Mouse (Mus musculus): ENCODE data around the gene Gemin7. TPM values are rescaled to one million over a fixed set of nuclear protein-coding genes. Genes with fewer than 3 reads are reported as not detected.

Gene Gemin7
- polyA plus RNA-seq, 1 experiment from 2014 or later = 144 TPM

Other genes with a start within 250 kb of the Gemin7 start
- 60.0 and 68.7 TPM in 2 replicates for gene Ercc1, start 232.8 kb downstream of the Gemin7 start, polyA plus RNA-seq (2014; fragmentation: Nextera tagmentation; extraction: Ambion mirVana)
- gene Cd3eap, start 218.1 kb downstream of the Gemin7 start, polyA plus RNA-seq (2014; fragmentation: Nextera tagmentation; extraction: Ambion mirVana) = 12.7 and 15.7 TPM in 2 replicates
- gene Ppp1r13l, start 217.8 kb downstream of the Gemin7 start, polyA plus RNA-seq (2014; fragmentation: Nextera tagmentation; extraction: Ambion mirVana) = 15.2 and 15.4 TPM in 2 replicates
- 4.8 and 6.6 TPM in 2 replicates for gene Ercc2, start 195.6 kb downstream of the Gemin7 start, polyA plus RNA-seq (2014; fragmentation: Nextera tagmentation; extraction: Ambion mirVana)
- 1.8 and 1.9 TPM in 2 replicates for gene Klc3, start 173.5 kb downstream of the Gemin7 start, polyA plus RNA-seq (2014; fragmentation: Nextera tagmentation; extraction: Ambion mirVana)
- 910 and 1,062 TPM in 2 replicates for gene Ckm, start 172.8 kb downstream of the Gemin7 start, polyA plus RNA-seq (2014; fragmentation: Nextera tagmentation; extraction: Ambion mirVana)
- 9.3 and 10.5 TPM in 2 replicates for gene Mark4, start 118.8 kb downstream of the Gemin7 start, polyA plus RNA-seq (2014; fragmentation: Nextera tagmentation; extraction: Ambion mirVana)
- gene Exoc3l2, start 114.3 kb downstream of the Gemin7 start, polyA plus RNA-seq (2014; fragmentation: Nextera tagmentation; extraction: Ambion mirVana) = 1.3 and 1.8 TPM in 2 replicates
- gene Bloc1s3, start 69.2 kb downstream of the Gemin7 start, polyA plus RNA-seq (2014; fragmentation: Nextera tagmentation; extraction: Ambion mirVana) = 1.4 and 1.7 TPM in 2 replicates
- gene Trappc6a, start 69.2 kb downstream of the Gemin7 start, polyA plus RNA-seq (2014; fragmentation: Nextera tagmentation; extraction: Ambion mirVana) = 87.3 and 92.9 TPM in 2 replicates
- not detected in 2 replicates for gene Nkpd1, start 59.8 kb downstream of the Gemin7 start, polyA plus RNA-seq (2014; fragmentation: Nextera tagmentation; extraction: Ambion mirVana)
- gene Ppp1r37, start 14.5 kb downstream of the Gemin7 start, polyA plus RNA-seq (2014; fragmentation: Nextera tagmentation; extraction: Ambion mirVana) = 2.9 and 5.3 TPM in 2 replicates
- 0.13 and 0.38 TPM in 2 replicates for gene Zfp296, start 308 bp downstream of the Gemin7 start, polyA plus RNA-seq (2014; fragmentation: Nextera tagmentation; extraction: Ambion mirVana)
- 26.6 and 29.2 TPM in 2 replicates for gene Clasrp, start 26.9 kb upstream of the Gemin7 start, polyA plus RNA-seq (2014; fragmentation: Nextera tagmentation; extraction: Ambion mirVana)
- gene Relb, start 51.8 kb upstream of the Gemin7 start, polyA plus RNA-seq (2014; fragmentation: Nextera tagmentation; extraction: Ambion mirVana) = 4.8 and 6.1 TPM in 2 replicates
- gene Clptm1, start 87.4 kb upstream of the Gemin7 start, polyA plus RNA-seq (2014; fragmentation: Nextera tagmentation; extraction: Ambion mirVana) = 87.6 and 98.6 TPM in 2 replicates
- gene Apoc2, start 100.3 kb upstream of the Gemin7 start, polyA plus RNA-seq (2014; fragmentation: Nextera tagmentation; extraction: Ambion mirVana) = 0.57 and 2.2 TPM in 2 replicates
- not detected in 2 replicates for gene Gm44805, start 103.8 kb upstream of the Gemin7 start, polyA plus RNA-seq (2014; fragmentation: Nextera tagmentation; extraction: Ambion mirVana)
- 0.31 TPM in 1 of 2 replicates, not detected in the other for gene Apoc4, start 103.9 kb upstream of the Gemin7 start, polyA plus RNA-seq (2014; fragmentation: Nextera tagmentation; extraction: Ambion mirVana)
- gene Apoc1, start 115.1 kb upstream of the Gemin7 start, polyA plus RNA-seq (2014; fragmentation: Nextera tagmentation; extraction: Ambion mirVana) = 14.3 and 14.6 TPM in 2 replicates
- 644 and 695 TPM in 2 replicates for gene Apoe, start 121.6 kb upstream of the Gemin7 start, polyA plus RNA-seq (2014; fragmentation: Nextera tagmentation; extraction: Ambion mirVana)
- gene Tomm40, start 137.8 kb upstream of the Gemin7 start, polyA plus RNA-seq (2014; fragmentation: Nextera tagmentation; extraction: Ambion mirVana) = 130 and 135 TPM in 2 replicates
- 63.4 and 68.4 TPM in 2 replicates for gene Nectin2, start 172.9 kb upstream of the Gemin7 start, polyA plus RNA-seq (2014; fragmentation: Nextera tagmentation; extraction: Ambion mirVana)
- 293 and 321 TPM in 2 replicates for gene Bcam, start 193.4 kb upstream of the Gemin7 start, polyA plus RNA-seq (2014; fragmentation: Nextera tagmentation; extraction: Ambion mirVana)
- 0.53 TPM in 1 of 2 replicates, not detected in the other for gene Cblc, start 219.2 kb upstream of the Gemin7 start, polyA plus RNA-seq (2014; fragmentation: Nextera tagmentation; extraction: Ambion mirVana)
- 1.7 and 2.0 TPM in 2 replicates for gene Bcl3, start 245.2 kb upstream of the Gemin7 start, polyA plus RNA-seq (2014; fragmentation: Nextera tagmentation; extraction: Ambion mirVana)

Data from heart, embryonic 14.5 days (tissue).